Comparison of ENCODE assay signal across 7 mouse cellular contexts in the genomic region with DNA sequence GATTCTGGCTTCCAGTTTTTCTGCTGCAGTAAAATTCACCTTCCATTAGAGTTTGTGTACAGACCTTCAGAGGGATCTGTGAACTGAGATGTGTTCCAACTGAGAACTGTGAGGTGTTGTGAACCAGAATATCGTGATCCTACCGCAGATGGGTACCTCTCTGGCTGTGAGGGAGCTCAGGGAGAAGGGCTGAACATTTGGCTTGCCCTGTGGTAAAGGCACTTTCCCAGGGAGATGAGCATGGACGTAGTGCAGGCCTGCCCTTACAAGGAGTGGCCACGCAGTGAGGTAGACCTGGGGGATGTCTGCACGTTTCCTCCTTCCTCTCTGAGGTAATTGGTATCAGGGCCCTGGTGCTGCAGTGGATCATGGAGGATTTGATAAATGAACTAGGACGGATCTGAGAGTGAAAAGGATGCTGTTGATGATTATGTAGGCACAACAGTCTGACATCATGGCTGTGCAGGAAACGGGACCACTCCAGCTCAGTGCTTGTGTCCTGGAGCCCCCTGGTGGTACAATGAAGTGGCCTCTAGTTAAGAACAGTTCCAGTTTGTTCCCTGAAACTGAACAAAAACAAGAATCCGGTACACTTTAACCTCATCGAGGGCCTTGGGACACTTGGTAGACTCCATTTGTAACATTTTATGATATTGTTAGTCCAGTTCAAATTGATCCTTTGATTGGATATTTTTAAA. TPM values are rescaled to one million over a fixed set of nuclear protein-coding genes. Genes with fewer than 3 reads are reported as not detected.
DNase-seq lines count a peak whose midpoint lies in the region; ATAC-seq lines count a peak whose summit lies in the region.

No protein-coding gene starts in this region.

- peak; percentile 74 to 83 for DNase-seq in right cerebral cortex, postnatal 10 days (ENCODE audit: low spot score in 2 of 2)
- no peak for DNase-seq in right cerebral cortex, adult 18-20 months
- peak; percentile 71 for DNase-seq in embryo, embryonic 9.5 days (ENCODE audit: extremely low spot score)
- peak; percentile 78 for DNase-seq in induced T-regulatory cell, adult 2 months (ENCODE audit: low read depth)
- DNase-seq in lung, postnatal 14 days, result peak; percentile 82
- peak; percentile 71 for DNase-seq in right cerebral cortex, postnatal 4 days

- ATAC-seq in activated CD4-positive, CD25-positive, alpha-beta regulatory T cell, adult 4 months, result peak; percentile 66

RNA-seq across cellular contexts. Expression of a gene that starts 8.3 kb away (rescaled TPM):
- 10 to 100 TPM; 14.3 to 16.8 TPM for polyA plus RNA-seq in activated CD4-positive, CD25-positive, alpha-beta regulatory T cell, adult 4 months (2017; shearing (Covaris generic))

RNA-seq across cellular contexts. Expression of a gene that starts 20.4 kb away (rescaled TPM):
- polyA plus RNA-seq in activated CD4-positive, CD25-positive, alpha-beta regulatory T cell, adult 4 months (2017; shearing (Covaris generic)), result 1 to 10 TPM; 2.4 to 2.6 TPM

RNA-seq across cellular contexts. Expression of a gene that starts 40.3 kb away (rescaled TPM):
- under 1 TPM in 1 of 2 experiments, not detected in 1; 0.42 TPM for polyA plus RNA-seq in activated CD4-positive, CD25-positive, alpha-beta regulatory T cell, adult 4 months (2017; shearing (Covaris generic))

RNA-seq across cellular contexts. Expression of a gene that starts 51.1 kb away (rescaled TPM):
- polyA plus RNA-seq in activated CD4-positive, CD25-positive, alpha-beta regulatory T cell, adult 4 months (2017; shearing (Covaris generic)), result 100 to 1,000 TPM in 1 of 2 experiments, 10 to 100 TPM in 1; 94.7 to 118 TPM
